Mouse (Mus musculus) macrophage (primary cell): ENCODE data around the gene Fnbp1. TPM values are rescaled to one million over a fixed set of nuclear protein-coding genes. Genes with fewer than 3 reads are reported as not detected.

Source experiments
- H3K27ac ChIP-seq: fragments of 350-480 bp; formaldehyde crosslinking; 2 replicates; pipeline ENCODE4 v1.9.0; 2021
- H3K36me3 ChIP-seq: fragments of 350-480 bp; formaldehyde crosslinking; 2 replicates; pipeline ENCODE4 v1.9.0; 2021; ENCODE audit errors: inconsistent target
- H3K4me3 ChIP-seq: fragments of 350-480 bp; formaldehyde crosslinking; 2 replicates; pipeline ENCODE4 v1.9.0; 2021; ENCODE audit errors: inconsistent target
- H3K79me2 ChIP-seq: fragments of 350-480 bp; formaldehyde crosslinking; 2 replicates; pipeline ENCODE4 v1.9.0; 2021; ENCODE audit errors: inconsistent target
- WGBS: methylation state at CpG from one replicate; pipeline ENCODE4 v1.1.7; 2026; ENCODE audit warnings: inconsistent platforms; ENCODE audit not compliant: missing documents; 5-methylcytosine and 5-hydroxymethylcytosine counted together
- polyA plus RNA-seq: library from polyadenylated mRNA; stranded (reverse); fragments of 250-400 nt; gene quantifications from 3 replicates; pipeline ENCODE4 v1.2.4, GENCODE M21; 2018; ENCODE audit warnings: inconsistent platforms

Gene Fnbp1
- polyA plus RNA-seq, 1 experiment from 2014 or later: 118 TPM

GRCm38 (mm10) chr2:31141074-31141866 is 538 bp downstream of the Fnbp1 start:
- WGBS: 1% methylated on average over 75 of the region's 78 CpGs
- Histone ChIP-seq H3K4me3 (peak overlapping the region; percentile 95), H3K27ac (peak overlapping the region; percentile 75), H3K36me3 (no peaks in the 10 kb centered on the region), H3K79me2 (peaks cover 66% of the 10 kb centered on the region)

GRCm38 (mm10) chr2:31140772-31141073 is 1.1 kb downstream of the Fnbp1 start:
- Histone ChIP-seq H3K36me3 (no peaks in the 10 kb centered on the region), H3K27ac (peak overlapping the region; percentile 75), H3K79me2 (peaks cover 67% of the 10 kb centered on the region), H3K4me3 (peak overlapping the region; percentile 95)
- 4% methylated on average over 10 of the region's 10 CpGs for WGBS

GRCm38 (mm10) chr2:31139991-31140771 is 1.6 kb downstream of the Fnbp1 start:
- Histone ChIP-seq H3K79me2 (peaks cover 72% of the 10 kb centered on the region), H3K36me3 (no peaks in the 10 kb centered on the region), H3K4me3 (peak overlapping the region; percentile 95), H3K27ac (peak overlapping the region; percentile 75)
- 35% methylated on average over 12 of the region's 12 CpGs for whole genome bisulfite sequencing

GRCm38 (mm10) chr2:31139174-31139632 is 2.6 kb downstream of the Fnbp1 start:
- no peak overlapping the region for H3K4me3 ChIP-seq
- peaks cover 82% of the 10 kb centered on the region for H3K79me2 ChIP-seq
- WGBS: 75% methylated on average over 10 of the region's 10 CpGs
- no peaks in the 10 kb centered on the region for H3K36me3 ChIP-seq
- 0 out of 2 replicates have a peak overlapping the region, but pooled peaks have one; percentile 75 for H3K27ac ChIP-seq

GRCm38 (mm10) chr2:31137018-31137590 is 4.7 kb downstream of the Fnbp1 start:
- 89% methylated on average over 14 of the region's 14 CpGs for WGBS
- H3K27ac ChIP-seq: no peak overlapping the region

GRCm38 (mm10) chr2:31136338-31136737 is 5.5 kb downstream of the Fnbp1 start:
- Histone ChIP-seq H3K27ac (no peak overlapping the region), H3K79me2 (peaks cover 100% of the 10 kb centered on the region), H3K4me3 (no peak overlapping the region), H3K36me3 (no peaks in the 10 kb centered on the region)
- 68% methylated on average over 4 of the region's 13 CpGs for WGBS

More at GRCm38 (mm10) chr2:31137018-31137590, 4.7 kb downstream of the Fnbp1 start:
- Histone ChIP-seq H3K4me3 (no peak overlapping the region), H3K79me2 (peaks cover 93% of the 10 kb centered on the region), H3K36me3 (no peaks in the 10 kb centered on the region)

- Histone ChIP-seq H3K4me3 (no peak overlapping the region), H3K27ac (no peak overlapping the region), H3K36me3 (no peaks in the 10 kb centered on the region), H3K79me2 (peaks cover 100% of the 10 kb centered on the region)
- WGBS: 49% methylated on average over 13 of the region's 13 CpGs
Observed at GRCm38 (mm10) chr2:31135512-31135931, 6.3 kb downstream of the Fnbp1 start.

- WGBS: 65% methylated on average over 3 of the region's 4 CpGs
- Histone ChIP-seq H3K27ac (no peak overlapping the region), H3K4me3 (no peak overlapping the region), H3K36me3 (no peaks in the 10 kb centered on the region), H3K79me2 (peaks cover 100% of the 10 kb centered on the region)
Observed at GRCm38 (mm10) chr2:31133981-31134380, 7.8 kb downstream of the Fnbp1 start.

GRCm38 (mm10) chr2:31132682-31133081 is 9.1 kb downstream of the Fnbp1 start:
- Histone ChIP-seq H3K27ac (no peak overlapping the region), H3K4me3 (no peak overlapping the region), H3K79me2 (peaks cover 100% of the 10 kb centered on the region), H3K36me3 (no peaks in the 10 kb centered on the region)
- 95% methylated on average over 8 of the region's 8 CpGs for WGBS

GRCm38 (mm10) chr2:31130815-31131299 is 11.0 kb downstream of the Fnbp1 start:
- 25% methylated on average over 8 of the region's 8 CpGs for WGBS
- Histone ChIP-seq H3K79me2 (peaks cover 100% of the 10 kb centered on the region), H3K27ac (0 out of 2 replicates have a peak overlapping the region, but pooled peaks have one; percentile 10), H3K36me3 (no peaks in the 10 kb centered on the region), H3K4me3 (no peak overlapping the region)

- H3K79me2 ChIP-seq: peaks cover 98% of the 10 kb centered on the region
- no peak overlapping the region for H3K4me3 ChIP-seq
- H3K27ac ChIP-seq: 0 out of 2 replicates have a peak overlapping the region, but pooled peaks have one; percentile 10
- no peaks in the 10 kb centered on the region for H3K36me3 ChIP-seq
- WGBS: 83% methylated on average over 14 of the region's 14 CpGs
Observed at GRCm38 (mm10) chr2:31129742-31130518, 11.9 kb downstream of the Fnbp1 start.

- WGBS: 48% methylated on average over 3 of the region's 4 CpGs
- peak overlapping the region; percentile 74 for H3K27ac ChIP-seq
- no peaks in the 10 kb centered on the region for H3K36me3 ChIP-seq
Observed at GRCm38 (mm10) chr2:31127899-31128298, 13.9 kb downstream of the Fnbp1 start.

GRCm38 (mm10) chr2:31127219-31127618 is 14.6 kb downstream of the Fnbp1 start:
- Histone ChIP-seq H3K79me2 (peaks cover 98% of the 10 kb centered on the region), H3K4me3 (no peak overlapping the region), H3K36me3 (no peaks in the 10 kb centered on the region), H3K27ac (peak overlapping the region; percentile 74)
- 33% methylated on average over 5 of the region's 7 CpGs for WGBS

More at GRCm38 (mm10) chr2:31127899-31128298, 13.9 kb downstream of the Fnbp1 start:
- H3K4me3 ChIP-seq: no peak overlapping the region
- H3K79me2 ChIP-seq: peaks cover 98% of the 10 kb centered on the region

- peaks cover 98% of the 10 kb centered on the region for H3K79me2 ChIP-seq
- peak overlapping the region; percentile 74; the same call in 1 of the 2 replicates for H3K27ac ChIP-seq
- H3K36me3 ChIP-seq: no peaks in the 10 kb centered on the region
- H3K4me3 ChIP-seq: no peak overlapping the region
- WGBS: 93% methylated on average over 9 of the region's 9 CpGs
Observed at GRCm38 (mm10) chr2:31126048-31126447, 15.8 kb downstream of the Fnbp1 start.
